Mouse (Mus musculus) liver, embryonic 14.5 days (tissue): ENCODE measurements around the gene Hist1h2ak.
A peak's percentile ranks its signal among the peaks of the same experiment; 100 is the strongest.

Source experiments
- CTCF ChIP-seq: IDR thresholded peaks from 2 replicates; pipeline ENCODE4 v1.5.1; 2016; ENCODE audit warnings: antibody characterized with exemption, low read depth, control low read depth
- EP300 ChIP-seq: IDR thresholded peaks from 2 replicates; pipeline ENCODE4 v1.6.1; 2016; ENCODE audit warnings: antibody characterized with exemption, low read depth

DNA sequence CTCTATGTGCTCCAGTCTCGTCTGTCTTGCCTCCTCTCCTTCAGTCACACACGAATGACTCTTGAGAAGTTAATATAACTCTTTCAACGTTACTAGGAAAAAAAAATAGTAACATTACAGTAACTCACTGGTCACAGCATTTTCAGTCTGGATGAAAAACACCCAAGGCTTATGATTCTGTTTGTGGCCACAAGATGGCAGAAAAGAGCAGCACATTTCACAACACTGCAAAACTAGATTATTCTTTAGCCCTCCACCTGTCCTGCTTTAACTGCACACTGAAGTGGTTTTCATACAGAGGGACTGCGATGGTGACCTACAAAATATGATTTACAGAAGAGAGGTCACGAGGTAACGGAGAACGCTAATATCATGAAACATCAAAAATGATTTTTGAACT, 38.9 kb downstream of the Hist1h2ak start:
- TF ChIP-seq CTCF (peak; percentile 88), EP300 (no peak; the same call in 1 of the 2 replicates)
